Mouse (Mus musculus) liver, embryonic 14.5 days (tissue): ENCODE measurements around the gene Hsd11b1. TPM values are rescaled to one million over a fixed set of nuclear protein-coding genes. Genes with fewer than 3 reads are reported as not detected.

Source experiments
- ATAC-seq: fragments of 200-750 bp; cut with Nextera tagmentation; 2 replicates; pipeline ENCODE4 v1.8.0; 2017; ENCODE audit warnings: moderate number of reproducible peaks, mild to moderate bottlenecking, moderate library complexity; ENCODE audit not compliant: insufficient read depth
- DNase-seq, 3 experiments: peaks; one replicate each; pipeline ENCODE4 v3.0.0-alpha.2; 2012 to 2013; ENCODE audit warnings: low read depth in 3 of 3, low spot score in 3 of 3
- H3K27ac ChIP-seq: fragments of 300-500 bp; sonication (generic); 2 replicates; pipeline ENCODE4 v1.5.1; 2014; ENCODE audit warnings: moderate library complexity, mild to moderate bottlenecking, control low read depth, inconsistent platforms
- H3K27me3 ChIP-seq: fragments of 300-500 bp; sonication (generic); 2 replicates; pipeline ENCODE4 v1.6.1; 2014; ENCODE audit warnings: mild to moderate bottlenecking, low read length, moderate library complexity; ENCODE audit not compliant: control insufficient read depth, insufficient read depth
- H3K36me3 ChIP-seq: fragments of 300-500 bp; sonication (generic); replicated peaks from 2 replicates; pipeline ENCODE4 v1.6.1; 2014; ENCODE audit warnings: low read depth; ENCODE audit not compliant: control insufficient read depth, insufficient read depth
- H3K4me1 ChIP-seq, 2 experiments: fragments of 200-500 bp in 1 of 2; fragments of 300-500 bp in 1 of 2; sonication (generic) in 1 of 2; replicated peaks; 2 replicates each; pipeline ENCODE4 v1.6.1; 2012 to 2014; ENCODE audit warnings: antibody characterized with exemption in 1 of 2, inconsistent platforms in 1 of 2, low read length in 1 of 2; ENCODE audit not compliant: control insufficient read depth in 2 of 2, insufficient read depth in 2 of 2
- H3K4me2 ChIP-seq: fragments of 300-500 bp; sonication (generic); 2 replicates; pipeline ENCODE4 v1.6.1; 2014; ENCODE audit warnings: low read depth, mild to moderate bottlenecking, control low read depth, moderate library complexity
- H3K4me3 ChIP-seq, 2 experiments: fragments of 200-500 bp in 1 of 2; fragments of 300-500 bp in 1 of 2; sonication (generic) in 1 of 2; 2 replicates each; pipeline ENCODE4 v1.5.1; 2012 to 2014; ENCODE audit warnings: low read depth in 2 of 2, low read length in 2 of 2, mild to moderate bottlenecking in 2 of 2, control low read depth in 1 of 2, inconsistent platforms in 1 of 2, moderate library complexity in 1 of 2; ENCODE audit not compliant: insufficient read depth in 1 of 2
- H3K9ac ChIP-seq: fragments of 300-500 bp; sonication (generic); replicated peaks from 2 replicates; pipeline ENCODE4 v1.6.1; 2014; ENCODE audit warnings: mild to moderate bottlenecking, control low read depth, moderate library complexity
- H3K9me3 ChIP-seq: fragments of 300-500 bp; sonication (generic); 2 replicates; pipeline ENCODE4 v1.6.1; 2016; ENCODE audit warnings: low read length, mixed read lengths; ENCODE audit not compliant: control insufficient read depth
- CTCF ChIP-seq: IDR thresholded peaks from 2 replicates; pipeline ENCODE4 v1.5.1; 2016; ENCODE audit warnings: antibody characterized with exemption, low read depth, control low read depth
- EP300 ChIP-seq: IDR thresholded peaks from 2 replicates; pipeline ENCODE4 v1.6.1; 2016; ENCODE audit warnings: antibody characterized with exemption, low read depth
- WGBS: fragments of 180-500 bp; shearing (Covaris S2); extraction: QIAGEN DNeasy Blood & Tissue Kit; methylation state at CpG from one replicate; pipeline ENCODE4 v1.1.7; 2014; ENCODE audit not compliant: insufficient replicate concordance; 5-methylcytosine and 5-hydroxymethylcytosine counted together
- polyA plus RNA-seq, 2 experiments: library from polyadenylated mRNA; depleted of rRNA in 1 of 2; stranded (reverse) in 1 of 2; unstranded in 1 of 2; fragments of >200 nt; fragmentation: Nextera tagmentation in 1 of 2; extraction: Ambion mirVana in 1 of 2; gene quantifications; 2 replicates each; pipeline versions ENCODE4 v1.2.1 to v1.2.3; 2012 to 2014

Gene Hsd11b1
- polyA plus RNA-seq, 2 experiments, result 2.1 to 5.5 TPM

- no peak for DNase-seq
- no peak overlapping the region for H3K4me2 ChIP-seq
- no peak for ATAC-seq
- 47% methylated on average over 7 of the region's 7 CpGs for WGBS
- H3K4me1 ChIP-seq, result no peaks in the 10 kb centered on the region; a peak in 1 of 4 replicates
- no peaks in the 10 kb centered on the region for H3K36me3 ChIP-seq
- no peaks in the 10 kb centered on the region for H3K9me3 ChIP-seq
- H3K27ac ChIP-seq, result no peak overlapping the region
- H3K4me3 ChIP-seq, result no peak overlapping the region
- no peaks in the 10 kb centered on the region for H3K27me3 ChIP-seq
- TF ChIP-seq CTCF, result no peak
- TF ChIP-seq EP300, result no peak
- H3K9ac ChIP-seq, result no peak overlapping the region
Observed at GRCm38 (mm10) chr1:193305386-193305785, 41.5 kb upstream of the Hsd11b1 start.

GRCm38 (mm10) chr1:193303096-193303495, 39.2 kb upstream of the Hsd11b1 start:
- Histone ChIP-seq H3K27ac (no peak overlapping the region), H3K9ac (no peak overlapping the region), H3K4me2 (no peak overlapping the region), H3K4me3 (no peak overlapping the region), H3K36me3 (no peaks in the 10 kb centered on the region), H3K27me3 (no peaks in the 10 kb centered on the region), H3K9me3 (no peaks in the 10 kb centered on the region), H3K4me1 (no peaks in the 10 kb centered on the region)
- WGBS, result 26% methylated on average over 2 of the region's 2 CpGs
- TF ChIP-seq EP300, result no peak
- TF ChIP-seq CTCF, result no peak
- no peak for ATAC-seq
- no peak for DNase-seq

GRCm38 (mm10) chr1:193302093-193302405, 38.2 kb upstream of the Hsd11b1 start:
- 44% methylated on average over 8 of the region's 8 CpGs for WGBS
- Histone ChIP-seq H3K9ac (no peak overlapping the region), H3K4me2 (no peak overlapping the region), H3K27me3 (no peaks in the 10 kb centered on the region), H3K9me3 (no peaks in the 10 kb centered on the region), H3K4me3 (no peak overlapping the region), H3K36me3 (no peaks in the 10 kb centered on the region), H3K4me1 (no peaks in the 10 kb centered on the region), H3K27ac (no peak overlapping the region)
- no peak for DNase-seq
- peak; percentile 14; the same call in 1 of the 2 replicates for ATAC-seq
- TF ChIP-seq CTCF (no peak), EP300 (no peak)

GRCm38 (mm10) chr1:193301216-193302092, 37.6 kb upstream of the Hsd11b1 start:
- no peaks in the 10 kb centered on the region for H3K27me3 ChIP-seq
- no peak overlapping the region for H3K9ac ChIP-seq
- no peaks in the 10 kb centered on the region for H3K9me3 ChIP-seq
- no peak for TF ChIP-seq EP300
- TF ChIP-seq CTCF, result no peak
- H3K4me1 ChIP-seq, result no peaks in the 10 kb centered on the region
- no peak overlapping the region for H3K4me2 ChIP-seq
- 41% methylated on average over 6 of the region's 6 CpGs for WGBS
- DNase-seq (no peak), ATAC-seq (no peak)
- no peak overlapping the region for H3K27ac ChIP-seq
- H3K36me3 ChIP-seq, result no peaks in the 10 kb centered on the region
- no peak overlapping the region for H3K4me3 ChIP-seq

GRCm38 (mm10) chr1:193299995-193300394, 36.1 kb upstream of the Hsd11b1 start:
- no peak overlapping the region for H3K4me2 ChIP-seq
- WGBS, result 26% methylated on average over 1 of the region's 1 CpGs
- TF ChIP-seq CTCF, result no peak
- no peak for TF ChIP-seq EP300
- H3K4me3 ChIP-seq, result no peak overlapping the region
- H3K27ac ChIP-seq, result no peak overlapping the region
- no peaks in the 10 kb centered on the region for H3K27me3 ChIP-seq
- no peaks in the 10 kb centered on the region for H3K36me3 ChIP-seq
- DNase-seq, result no peak
- no peaks in the 10 kb centered on the region for H3K4me1 ChIP-seq
- H3K9ac ChIP-seq, result no peak overlapping the region
- no peaks in the 10 kb centered on the region for H3K9me3 ChIP-seq
- no peak for ATAC-seq
